Mouse (Mus musculus) cerebellum, adult 2 months (tissue): ENCODE data around the gene Slfn14. TPM values are rescaled to one million over a fixed set of nuclear protein-coding genes. Genes with fewer than 3 reads are reported as not detected.

ENCODE experiments used
- DNase-seq, 2 experiments: peaks; one replicate each; pipeline ENCODE4 v3.0.0; 2021
- H3K27ac ChIP-seq: fragments of 200-500 bp; 2 replicates; pipeline ENCODE4 v1.5.1; 2012; ENCODE audit warnings: low read length, control low read depth, inconsistent platforms; ENCODE audit not compliant: insufficient read depth
- H3K27me3 ChIP-seq: fragments of 200-500 bp; 2 replicates; pipeline ENCODE4 v1.6.1; 2012; ENCODE audit warnings: inconsistent platforms, mild to moderate bottlenecking, low read length, moderate library complexity; ENCODE audit not compliant: control insufficient read depth, insufficient read depth
- H3K4me1 ChIP-seq: fragments of 200-500 bp; 2 replicates; pipeline ENCODE4 v1.6.1; 2011; ENCODE audit warnings: low read length; ENCODE audit not compliant: control insufficient read depth, insufficient read depth
- H3K4me3 ChIP-seq: fragments of 200-500 bp; replicated peaks from 2 replicates; pipeline ENCODE3; 2011; ENCODE audit warnings: mild to moderate bottlenecking, low read depth, low read length, control low read depth; ENCODE audit not compliant: insufficient read depth
- CTCF ChIP-seq: fragments of 200-500 bp; IDR thresholded peaks from 2 replicates; pipeline ENCODE4 v1.5.1; 2011; ENCODE audit warnings: low read depth, mild to moderate bottlenecking, control low read depth, low read length, moderate library complexity, borderline replicate concordance; ENCODE audit not compliant: insufficient read depth
- POLR2A ChIP-seq: fragments of 200-500 bp; IDR thresholded peaks from 2 replicates; pipeline ENCODE4 v1.6.1; 2011; ENCODE audit warnings: low read length, control low read depth, borderline replicate concordance; ENCODE audit not compliant: insufficient read depth
- WGBS: fragments of 180-500 bp; shearing (Covaris S2); methylation state at CpG from one replicate; pipeline ENCODE4 v1.1.7; 2018; 5-methylcytosine and 5-hydroxymethylcytosine counted together
- polyA plus RNA-seq: library from polyadenylated mRNA; depleted of rRNA; stranded (reverse); fragments of >200 nt; gene quantifications from 2 replicates; pipeline ENCODE4 v1.2.3, GENCODE M21; 2012

Gene Slfn14
- polyA plus RNA-seq, 1 experiment: 0.03 TPM

DNA sequence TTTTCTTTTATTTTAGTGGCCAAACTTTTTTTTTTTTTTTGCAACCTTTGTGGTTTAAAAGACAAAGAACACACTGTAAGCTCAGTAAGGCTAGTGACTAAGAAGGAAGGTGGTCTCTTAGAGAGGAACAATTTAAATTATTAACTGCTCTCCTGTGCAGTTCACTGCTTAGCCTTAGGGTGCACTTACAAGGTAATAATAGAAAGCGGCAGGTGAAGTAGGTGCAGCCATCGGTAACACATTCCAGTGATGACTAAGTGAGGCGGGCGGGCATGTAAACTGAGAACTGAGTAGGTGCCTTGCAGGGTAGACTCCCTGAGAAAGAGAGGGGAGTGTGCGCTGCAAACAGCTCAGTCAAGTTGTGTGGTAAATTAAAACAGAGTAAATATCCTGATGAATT is 17.2 kb upstream of the Slfn14 start:
- no peak for DNase-seq
- Histone ChIP-seq H3K27me3 (no peaks in the 10 kb centered on the region), H3K4me1 (peaks cover 2% of the 10 kb centered on the region; the same call in 1 of the 2 replicates), H3K27ac (no peak overlapping the region), H3K4me3 (peak overlapping the region; percentile 5)
- 50% methylated on average over 5 of the region's 5 CpGs for WGBS
- TF ChIP-seq POLR2A (no peak), CTCF (no peak)

DNA sequence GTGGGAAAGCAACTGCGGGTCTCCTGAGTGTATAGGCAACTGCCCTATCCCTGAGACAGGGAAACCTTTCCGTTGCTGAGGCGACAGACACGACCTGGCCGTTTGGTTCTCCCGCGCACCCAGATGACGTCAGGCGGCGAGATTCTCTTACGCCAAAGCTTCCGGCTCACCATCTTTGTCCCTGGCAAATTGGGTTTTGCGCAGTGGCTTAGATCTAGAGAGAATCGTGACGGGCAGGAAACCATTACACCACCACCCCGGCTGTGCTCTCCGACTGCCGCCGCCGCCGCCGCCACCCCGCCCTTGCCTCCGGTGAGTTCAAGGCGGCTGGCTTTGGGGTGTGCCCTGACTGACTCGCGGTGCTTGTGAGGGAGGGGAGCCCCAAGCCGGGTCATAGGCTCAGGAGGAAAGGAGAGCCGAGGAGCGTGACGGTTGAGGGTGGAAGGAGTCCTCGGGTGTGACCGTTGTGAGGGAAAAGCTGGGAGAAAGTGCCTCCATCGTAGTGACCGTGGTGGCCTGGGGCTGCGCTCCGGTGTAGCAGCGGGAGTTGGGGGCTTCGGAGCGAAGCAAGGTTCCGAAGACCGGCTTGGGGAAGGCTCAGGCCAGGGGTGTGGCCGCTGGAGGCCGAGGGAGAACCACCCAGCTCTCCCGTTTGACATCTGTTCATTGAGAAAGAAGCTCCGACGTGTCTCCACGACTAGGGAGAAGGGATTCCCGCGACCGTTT is 16.2 kb upstream of the Slfn14 start, which contains the start of gene Pex12:
TSS of gene Pex12 (minus strand) at position 61 of the 726 bp plus-strand sequence.
- under 1% methylated on average over 51 of the region's 51 CpGs for WGBS
- TF ChIP-seq CTCF (no peak), POLR2A (no peak; the same call in 1 of the 2 replicates)

DNA sequence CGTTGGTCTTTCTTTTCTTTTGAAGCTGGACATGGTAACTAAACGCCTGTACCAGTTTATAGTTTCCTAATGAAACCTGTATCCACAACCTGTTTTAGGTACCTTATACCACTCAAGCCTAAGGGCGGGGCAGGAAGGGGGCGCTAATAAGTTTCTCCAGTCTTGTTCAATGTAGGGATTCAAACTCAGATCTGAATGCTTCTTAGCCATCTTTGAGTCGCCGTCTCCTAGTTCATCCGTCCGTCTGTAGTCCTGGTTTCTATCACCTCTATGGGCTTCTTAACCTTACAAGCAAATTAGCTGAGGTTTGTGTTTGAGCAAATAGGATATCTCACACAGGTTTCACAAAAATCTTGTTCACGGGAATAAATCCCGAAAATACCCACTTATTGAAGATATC is 15.6 kb upstream of the Slfn14 start:
- TF ChIP-seq CTCF: no peak
- no peak for TF ChIP-seq POLR2A
- Histone ChIP-seq H3K4me1 (peaks cover 2% of the 10 kb centered on the region), H3K27ac (peak overlapping the region; percentile 1; the same call in 1 of the 2 replicates), H3K27me3 (no peaks in the 10 kb centered on the region), H3K4me3 (peak overlapping the region; percentile 84)
- WGBS: 8% methylated on average over 10 of the region's 10 CpGs
- DNase-seq: no peak

More for the DNA sequence above, 16.2 kb upstream of the Slfn14 start, which contains the start of gene Pex12:
- Histone ChIP-seq H3K27ac (peak within 1 kb of the TSS; percentile 89), H3K4me1 (peaks cover 2% of the 10 kb centered on the region; the same call in 1 of the 2 replicates), H3K27me3 (no peaks in the 10 kb centered on the region), H3K4me3 (peak within 1 kb of the TSS; percentile 84)
- DNase-seq: peak; percentile 95 to 96

DNA sequence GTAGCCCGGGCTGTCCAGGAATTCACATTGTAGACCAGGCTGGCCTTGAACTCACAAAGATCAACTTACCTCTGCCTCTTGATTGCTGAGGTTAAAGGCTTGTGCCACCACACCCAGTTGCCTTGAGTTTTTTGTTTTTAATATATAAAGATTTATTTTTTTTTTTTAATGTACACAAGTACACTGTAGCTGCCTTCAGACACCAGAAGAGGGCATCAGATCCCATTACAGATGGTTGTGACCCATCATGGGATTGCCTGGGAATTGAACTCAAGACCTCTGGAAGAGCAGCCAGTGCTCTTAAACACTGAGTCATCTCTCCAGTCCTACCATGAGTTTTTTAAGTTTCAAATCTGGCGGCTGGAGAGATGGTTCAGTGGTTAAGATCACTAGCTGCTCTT is 14.9 kb upstream of the Slfn14 start:
- H3K27ac ChIP-seq: no peak overlapping the region
- DNase-seq: no peak
- 69% methylated on average over 2 of the region's 2 CpGs for WGBS
- no peak for TF ChIP-seq CTCF
- no peak for TF ChIP-seq POLR2A
- no peak overlapping the region for H3K4me3 ChIP-seq
- no peaks in the 10 kb centered on the region for H3K27me3 ChIP-seq
- peaks cover 2% of the 10 kb centered on the region for H3K4me1 ChIP-seq

DNA sequence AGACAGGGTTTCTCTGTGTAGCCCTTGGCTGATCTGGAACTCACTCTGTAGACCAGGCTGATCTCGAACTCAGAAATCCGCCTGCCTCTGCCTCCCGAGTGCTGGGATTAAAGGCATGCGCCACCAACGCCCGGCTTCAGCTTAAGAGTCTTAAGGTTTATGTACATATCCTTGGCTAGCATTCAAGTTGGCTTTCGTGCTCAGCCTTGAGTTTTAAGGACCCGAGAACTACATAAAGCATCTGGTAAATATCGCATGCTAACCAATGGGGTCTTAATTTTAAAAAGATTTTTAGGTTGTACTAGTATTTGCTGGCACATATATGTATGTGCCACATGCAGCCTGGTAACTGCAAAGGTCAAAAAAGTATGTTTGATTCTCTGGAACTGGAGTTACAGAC is 13.2 kb upstream of the Slfn14 start:
- Histone ChIP-seq H3K4me3 (no peak overlapping the region), H3K27ac (no peak overlapping the region), H3K4me1 (peaks cover 1% of the 10 kb centered on the region), H3K27me3 (no peaks in the 10 kb centered on the region)
- no peak for DNase-seq
- no peak for TF ChIP-seq POLR2A
- no peak for TF ChIP-seq CTCF
- WGBS: 88% methylated on average over 9 of the region's 9 CpGs

- TF ChIP-seq CTCF: no peak
- peak; percentile 83; the same call in 1 of the 2 replicates for TF ChIP-seq POLR2A
- Histone ChIP-seq H3K4me3 (peak within 1 kb of the TSS; percentile 90), H3K27me3 (no peaks in the 10 kb centered on the region), H3K4me1 (no peaks in the 10 kb centered on the region; the same call in 1 of the 2 replicates), H3K27ac (peak within 1 kb of the TSS; percentile 75)
- 3% methylated on average over 56 of the region's 56 CpGs for WGBS
- peak; percentile 93 to 96 for DNase-seq
These were observed 12.0 kb upstream of the Slfn14 start, which contains the start of gene Ap2b1 for GRCm38 (mm10) chr11:83298225-83299195. Gene Ap2b1, plus strand, starts transcription at chr11:83299024.

- WGBS: 82% methylated on average over 6 of the region's 6 CpGs
- DNase-seq: no peak
- H3K27me3 ChIP-seq: no peaks in the 10 kb centered on the region
- TF ChIP-seq CTCF: no peak
- no peak for TF ChIP-seq POLR2A
- H3K27ac ChIP-seq: no peak overlapping the region
- no peaks in the 10 kb centered on the region; the same call in 1 of the 2 replicates for H3K4me1 ChIP-seq
- H3K4me3 ChIP-seq: no peak overlapping the region
These were observed 11.3 kb upstream of the Slfn14 start for GRCm38 (mm10) chr11:83297816-83298215.
